Mouse (Mus musculus) B cell, adult 2 months (primary cell): ENCODE results near the gene Tmem254b.
"Not testable (repeated sequence)": the region's sequence is repeated elsewhere in the genome, so short reads cannot be mapped to it uniquely, and the experiment has no call there.

Experiments
- DNase-seq, 2 experiments: peaks; one replicate each; pipeline ENCODE4 v3.0.0; 2022

The Tmem254b gene

DNA sequence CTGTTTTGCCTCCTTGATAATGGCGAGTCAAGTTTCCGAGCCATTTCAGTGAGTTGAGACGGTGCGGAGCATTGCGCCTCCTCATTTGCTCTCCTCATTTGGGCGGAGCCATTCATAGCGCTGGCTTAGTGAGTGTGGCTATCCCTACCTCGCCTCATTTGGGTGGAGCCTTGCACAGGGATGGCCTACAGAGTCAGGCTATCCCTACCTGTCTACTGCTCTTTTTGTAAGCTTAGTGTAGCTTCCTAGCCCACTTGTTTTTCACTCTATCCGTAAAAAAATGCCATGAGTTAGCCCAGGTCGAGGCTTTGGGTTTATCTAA, at the start of gene Tmem254b:
Gene Tmem254b (minus strand): TSS at position 116 of the 322 bp plus-strand sequence.
- DNase-seq, result not testable (repeated sequence)

DNA sequence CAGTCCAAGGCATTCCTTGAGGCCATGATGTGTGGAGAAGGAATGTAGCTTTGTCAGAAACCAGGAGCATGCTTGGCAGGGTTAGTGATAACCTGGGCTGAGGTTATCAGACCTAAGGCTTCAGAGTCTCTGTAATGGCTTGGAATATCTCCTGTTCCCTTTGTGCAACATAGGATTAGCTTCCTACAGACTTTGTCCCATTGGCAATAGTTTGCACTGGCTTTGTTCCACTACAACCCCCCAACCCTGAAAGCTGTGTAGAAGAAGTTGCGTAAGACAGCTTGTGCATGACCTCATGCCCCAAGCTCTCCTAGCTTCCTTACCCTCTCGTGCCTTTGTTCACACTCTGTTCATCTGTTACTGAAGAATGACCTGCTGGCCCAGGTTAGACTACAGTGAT, 30.3 kb upstream of the Tmem254b start:
- DNase-seq, result not testable (repeated sequence)

DNA sequence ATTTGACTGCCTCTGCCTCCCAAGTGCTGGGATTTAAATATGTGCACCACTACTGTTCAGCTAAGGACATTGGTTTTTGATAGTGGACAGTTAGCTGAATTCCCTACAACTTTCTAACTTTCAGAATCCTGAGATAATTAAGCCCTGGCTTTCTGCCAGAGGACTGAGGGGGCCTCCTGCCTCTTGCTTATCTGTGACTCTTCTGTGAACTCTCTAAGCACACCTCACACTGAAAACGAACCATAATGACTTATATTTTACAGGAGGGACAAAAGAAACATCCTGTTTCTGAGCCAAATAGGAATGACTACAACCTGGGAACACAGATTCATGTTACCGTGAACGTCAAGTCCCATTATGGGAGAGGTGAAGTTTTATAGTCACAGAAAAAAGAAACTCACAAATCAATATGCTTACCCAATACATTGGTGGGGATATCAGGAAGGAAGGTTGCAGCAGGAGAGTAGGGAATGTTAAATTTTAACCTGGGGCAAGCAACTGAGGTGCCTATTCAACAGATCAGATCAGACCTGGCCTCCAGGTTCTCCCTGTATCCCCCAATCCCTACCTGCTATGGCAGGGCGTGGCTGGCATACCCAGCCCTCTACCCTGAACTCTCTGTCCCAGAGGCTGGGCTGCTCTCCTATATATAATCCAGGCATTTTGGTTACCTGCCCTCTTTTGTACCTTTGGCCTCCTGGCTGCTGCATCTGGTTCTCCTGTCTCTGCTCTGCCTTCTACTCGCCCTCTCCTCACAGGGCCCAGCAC, 9.6 kb upstream of the Tmem254b start:
- DNase-seq, result not testable (repeated sequence)

DNA sequence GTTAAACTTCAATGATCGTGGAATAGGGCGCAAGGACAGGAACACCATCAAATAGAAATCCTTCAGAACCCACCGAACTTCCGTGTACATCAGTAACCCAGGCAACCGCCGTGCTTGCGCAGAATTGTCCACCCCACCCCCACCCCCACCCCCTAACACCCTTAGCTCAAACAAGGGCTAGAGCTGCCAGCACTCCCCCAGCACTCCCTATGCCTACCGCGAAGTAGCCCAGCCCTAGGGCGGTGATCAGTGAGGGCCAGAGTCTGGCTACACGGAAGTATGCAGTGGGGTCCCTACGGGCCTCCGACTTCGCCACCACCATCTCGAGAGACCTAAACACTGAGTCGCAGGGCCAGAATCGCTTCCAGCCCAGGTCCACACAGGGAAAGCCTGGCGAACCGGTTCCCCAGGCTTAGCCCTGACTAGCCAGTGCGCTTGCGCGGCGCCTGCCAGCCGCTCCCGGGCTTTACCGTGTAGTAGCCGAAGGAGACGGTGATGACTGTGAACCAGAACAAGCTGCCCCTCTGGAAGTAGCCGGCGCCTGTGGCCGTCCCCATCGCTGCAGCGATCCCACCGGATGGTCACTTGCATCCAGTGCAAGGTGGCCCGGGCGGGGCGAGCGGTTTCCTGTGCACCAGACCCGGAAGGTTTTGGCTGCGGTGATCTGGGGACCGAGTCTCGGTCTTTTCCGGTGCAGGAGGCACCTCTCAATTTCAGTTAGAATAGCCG, 480 bp downstream of the Tmem254b start:
- DNase-seq, result not testable (repeated sequence)

DNA sequence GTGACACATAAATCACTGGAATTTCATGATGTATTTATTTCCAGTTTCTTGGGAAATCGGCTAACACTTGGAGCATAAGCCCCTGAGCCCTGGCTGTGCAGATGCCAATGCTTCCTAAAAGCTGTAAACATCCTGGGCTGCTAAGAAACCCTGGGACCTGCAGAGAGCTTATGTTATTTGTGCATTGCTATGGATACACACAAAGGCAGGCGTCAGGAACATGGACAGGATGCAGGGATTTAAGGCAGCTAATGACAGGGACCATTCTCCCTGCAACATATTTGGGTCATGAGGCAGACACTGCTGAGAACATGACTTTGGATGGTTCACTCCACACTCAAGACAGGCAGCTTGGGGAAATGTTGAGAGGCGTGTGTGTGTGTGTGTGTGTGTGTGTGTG, 9.0 kb downstream of the Tmem254b start:
- not testable (repeated sequence) for DNase-seq

DNA sequence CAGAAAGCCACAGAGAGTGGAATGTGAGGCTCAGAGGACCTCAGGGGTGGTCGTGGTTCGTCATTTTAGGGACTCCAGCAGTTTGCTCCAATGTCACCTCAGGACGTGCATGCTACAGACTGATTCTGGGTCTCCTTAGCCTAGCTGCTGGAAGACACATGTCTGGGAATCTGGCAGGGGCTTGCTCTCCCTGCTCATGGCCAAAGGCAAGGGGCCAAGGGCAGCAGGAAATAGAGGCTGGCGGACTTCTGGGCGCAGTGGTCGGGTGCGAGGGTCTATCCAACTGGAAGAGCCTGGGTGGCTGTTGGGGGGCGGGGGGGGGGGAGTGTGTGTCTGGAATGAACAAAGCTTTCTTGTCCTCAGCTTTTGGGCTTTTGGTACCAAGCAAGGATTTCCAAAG, 18.5 kb downstream of the Tmem254b start:
- DNase-seq, result not testable (repeated sequence)

DNA sequence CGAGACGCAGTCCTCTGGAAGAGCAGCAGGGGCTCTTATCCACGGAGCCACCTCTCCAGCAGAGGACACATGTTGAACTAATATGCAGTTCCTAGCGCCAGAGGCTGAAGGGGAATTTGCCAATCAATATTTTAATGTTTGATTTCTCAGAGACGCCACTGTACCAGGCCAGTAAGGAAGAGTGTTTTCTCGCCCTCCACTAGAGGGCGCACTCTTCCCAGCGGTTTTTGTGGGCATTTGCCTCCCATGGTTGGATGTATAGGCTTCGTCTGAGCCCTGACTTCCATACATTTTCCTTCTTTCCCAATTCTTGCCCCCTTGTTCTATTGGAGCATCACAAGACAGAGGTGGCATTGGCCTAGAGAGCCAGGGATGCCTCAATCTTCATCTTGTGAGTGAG, 20.2 kb downstream of the Tmem254b start:
- DNase-seq, result not testable (repeated sequence)

DNA sequence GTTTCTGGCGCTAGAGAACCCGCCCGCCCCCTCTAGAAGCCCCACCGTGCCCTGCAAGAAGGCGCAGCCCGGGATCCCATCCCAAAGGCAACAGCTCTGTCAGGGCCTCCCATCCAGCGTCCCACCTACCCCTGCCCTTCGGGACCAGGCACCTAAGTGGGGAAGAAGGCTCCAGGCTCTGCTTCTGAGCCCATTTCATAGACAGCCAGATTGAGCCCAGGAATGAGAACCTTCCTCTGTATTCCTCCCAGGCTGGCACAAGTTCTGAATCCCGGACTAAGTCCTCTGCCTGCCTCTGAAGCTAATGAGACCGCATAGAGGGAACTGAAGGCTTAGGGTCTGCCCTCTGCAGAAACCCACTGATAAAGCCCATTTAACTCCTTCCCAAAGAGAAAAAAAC, 24.5 kb downstream of the Tmem254b start, which contains the start of gene Plac9b:
Gene Plac9b (minus strand): TSS at position 101 of the 400 bp plus-strand sequence.
- DNase-seq, result not testable (repeated sequence)

DNA sequence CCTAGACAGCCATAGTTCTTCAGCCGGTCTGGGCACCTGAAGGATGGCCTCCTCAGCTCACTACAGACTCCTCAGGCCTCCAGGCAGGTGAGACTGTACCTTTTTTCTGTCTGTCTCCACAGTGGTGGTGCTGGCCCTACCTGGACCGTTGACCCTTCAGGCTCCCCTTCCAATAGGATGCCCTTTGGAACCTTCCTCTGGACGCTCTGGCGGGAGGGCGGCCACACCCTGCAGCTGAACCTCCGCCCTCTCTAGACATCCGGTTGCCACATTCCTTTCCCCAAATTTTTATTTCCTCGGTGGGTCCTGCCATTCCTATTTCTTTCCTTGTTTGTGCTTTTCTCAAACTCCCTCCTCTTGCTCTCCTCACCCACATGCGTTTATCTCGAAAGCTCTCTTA, 25.2 kb downstream of the Tmem254b start:
- not testable (repeated sequence) for DNase-seq

DNA sequence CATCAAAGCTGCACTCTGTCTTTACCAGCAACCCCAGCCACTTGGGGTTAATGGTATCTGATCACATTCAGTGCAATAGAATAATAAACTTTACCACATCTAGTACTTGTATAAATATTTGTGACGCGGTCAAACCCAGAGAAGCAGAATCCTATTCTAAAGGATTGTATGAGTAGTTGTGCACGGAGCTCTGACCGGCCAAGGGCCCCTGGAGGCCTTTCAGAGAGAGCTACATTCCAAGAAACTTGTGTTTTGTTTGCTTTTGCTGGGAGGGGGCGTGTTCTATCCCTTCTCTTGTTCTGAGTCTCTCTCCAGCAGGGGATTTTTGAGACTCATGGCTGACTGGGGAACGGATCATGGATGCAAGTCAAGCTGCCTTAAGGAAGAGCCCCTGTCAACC, 31.8 kb downstream of the Tmem254b start:
- not testable (repeated sequence) for DNase-seq

DNA sequence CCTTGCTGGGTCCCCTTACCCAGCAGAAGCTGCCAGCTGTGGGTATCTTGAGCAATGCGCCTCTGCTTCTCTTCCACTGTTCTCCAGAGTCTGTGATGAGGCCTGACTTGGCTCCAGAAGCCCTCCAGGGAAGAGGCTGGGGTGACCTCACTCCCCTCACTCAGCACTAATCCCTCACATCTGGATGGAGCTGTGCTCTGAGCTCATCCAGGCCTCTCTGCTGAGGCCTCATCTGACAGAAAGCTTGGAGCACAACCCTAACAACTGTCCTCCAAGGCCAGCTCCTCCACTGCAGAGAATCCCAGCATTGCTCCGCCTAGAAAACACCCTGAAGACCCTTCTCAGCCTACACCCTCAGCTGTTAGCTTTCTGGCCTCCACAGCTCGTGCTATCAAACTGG, 32.9 kb downstream of the Tmem254b start:
- DNase-seq, result not testable (repeated sequence)

DNA sequence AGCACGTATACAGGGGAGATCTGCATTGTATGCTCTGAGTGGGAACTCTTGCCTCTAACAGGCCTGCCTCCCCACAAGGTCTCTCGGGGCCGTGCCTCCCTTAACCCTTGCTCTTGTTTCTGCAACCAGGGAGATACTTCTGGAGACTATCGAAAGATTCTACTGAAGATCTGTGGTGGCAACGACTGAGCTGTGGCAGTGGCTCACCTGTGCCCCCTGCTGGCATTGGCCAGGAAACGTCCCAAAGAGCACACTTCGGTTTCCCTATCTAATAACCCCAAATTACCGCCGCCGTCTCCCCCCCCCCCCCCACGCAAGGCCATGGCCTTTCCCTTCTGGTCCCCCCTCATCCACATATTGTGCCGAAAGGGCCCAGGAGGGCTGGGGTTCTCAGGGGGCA, 41.6 kb downstream of the Tmem254b start:
- DNase-seq, result not testable (repeated sequence)

DNA sequence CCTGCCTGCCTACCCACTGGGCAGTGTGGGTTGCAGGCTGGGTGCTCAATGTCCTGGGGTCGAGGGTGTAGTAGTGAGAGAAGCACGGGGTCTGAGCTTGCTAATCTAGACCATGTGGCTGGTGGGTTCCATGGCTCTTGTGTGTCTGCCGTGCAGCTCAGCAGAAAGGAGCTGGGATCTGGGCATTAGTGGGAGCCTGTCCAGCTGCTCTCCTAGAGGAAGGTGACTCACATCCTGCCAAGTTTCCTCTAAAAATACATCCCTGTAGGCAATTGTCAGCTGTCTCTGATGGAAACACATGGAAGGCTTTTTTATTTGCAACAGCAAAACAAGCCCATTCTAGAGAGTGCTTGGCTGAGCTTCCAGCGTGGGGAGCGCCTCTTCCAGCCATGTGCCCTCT, 44.4 kb downstream of the Tmem254b start:
- DNase-seq, result not testable (repeated sequence)

DNA sequence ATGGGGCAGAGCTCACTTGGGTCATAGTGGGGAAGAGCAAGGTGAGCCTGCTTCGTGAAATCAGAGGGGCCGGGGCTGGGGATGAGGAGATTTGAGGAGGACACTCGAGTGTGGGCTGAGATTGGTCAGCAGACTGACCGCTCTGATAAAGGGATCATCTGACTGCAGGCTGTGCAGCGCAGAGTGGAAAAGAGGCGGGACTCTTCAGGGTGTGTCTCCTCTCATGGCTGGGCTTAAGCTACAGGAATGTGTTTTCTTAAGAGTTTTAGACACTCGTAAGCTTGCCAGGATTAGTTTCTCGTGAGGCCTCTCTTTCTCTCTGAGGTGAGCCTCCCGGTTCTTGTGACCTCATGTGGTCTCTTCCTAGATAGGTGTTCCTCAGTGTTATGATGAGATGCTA, 45.7 kb downstream of the Tmem254b start:
- DNase-seq, result not testable (repeated sequence)

DNA sequence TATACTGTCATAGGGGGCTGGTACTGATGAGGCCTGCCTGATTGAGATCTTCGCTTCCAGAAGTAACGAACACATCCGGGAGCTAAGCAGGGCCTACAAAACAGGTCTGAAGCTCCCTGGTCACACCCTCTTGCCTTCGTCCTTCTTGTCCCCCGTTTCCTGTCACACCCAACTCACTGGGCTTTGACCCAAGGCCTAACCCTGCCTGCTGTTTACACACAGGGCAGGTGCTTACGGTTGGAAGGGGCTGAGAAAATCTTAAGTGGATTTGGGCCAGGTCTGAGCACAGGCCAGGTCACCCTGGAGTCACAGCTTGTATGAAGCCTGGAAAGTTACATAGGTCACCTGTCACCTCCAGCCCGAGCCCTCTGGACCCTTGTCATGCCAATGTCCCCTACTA, 50.8 kb downstream of the Tmem254b start:
- not testable (repeated sequence) for DNase-seq
